Comparison of ENCODE assay signal across 10 mouse cellular contexts in the genomic region with DNA sequence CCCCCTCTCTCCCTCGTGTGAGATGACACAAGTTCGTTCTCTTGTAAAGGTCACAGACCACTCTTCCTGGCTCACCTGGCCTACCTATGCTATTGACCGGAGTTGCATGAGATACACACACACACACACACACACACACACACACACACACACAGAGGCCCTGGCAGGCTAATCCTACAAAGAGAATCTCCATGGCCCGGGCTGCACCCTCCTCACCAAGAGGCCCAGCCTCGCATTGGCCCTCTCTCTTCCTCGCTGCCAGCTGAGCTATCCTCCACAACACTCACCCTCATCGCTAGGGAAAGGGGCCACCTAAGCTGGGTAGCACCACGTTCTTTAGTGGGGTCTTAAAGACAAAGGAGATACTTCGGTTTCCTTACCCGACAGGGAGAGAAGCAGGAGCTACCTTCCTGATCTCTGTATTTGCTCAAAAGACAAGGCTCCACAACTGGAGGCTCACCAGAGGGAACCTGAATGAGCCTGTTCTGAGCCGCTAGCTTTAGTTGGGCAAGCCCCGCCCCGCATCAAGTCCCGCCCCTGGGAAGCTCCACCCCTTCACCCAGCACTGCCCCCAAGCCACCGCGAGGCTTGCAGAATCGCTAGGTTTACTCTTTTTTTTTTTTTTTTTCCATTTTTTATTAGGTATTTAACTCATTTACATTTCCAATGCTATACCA.
DNase-seq lines count a peak whose midpoint lies in the region.
"Had no signal": no experiment of that assay in that cellular context is flagged by ENCODE, and none has a peak within 500 bp of the region (broad histone marks: within the 10 kb centered on the region; RNA-seq: fewer than 3 reads in every experiment).

No protein-coding gene starts in this region.

- intact Hi-C loops in heart, postnatal 25 days (cut with DNase I), result loop anchor here (5.0 kb wide), 1 partner anchor 379 kb away; no protein-coding TSS in a partner anchor

- DNase-seq in heart, postnatal 4 days, result peak; percentile 52
- no peak for DNase-seq in heart, postnatal 25 days (ENCODE audit: low spot score)
- peak; percentile 21 for DNase-seq in thymus, postnatal 14 days
- no peak for DNase-seq in thymus, postnatal 0 days (ENCODE audit: low spot score)
- DNase-seq in ZHBTc4 (ENCODE audit: low read depth, low spot score), result peak; percentile 95
- peak; percentile 38 for DNase-seq in testis, postnatal 14 days (ENCODE audit: low spot score)
- no peak for DNase-seq in frontal cortex, postnatal 36 days (ENCODE audit: low spot score in 2 of 2)
- DNase-seq in frontal cortex, postnatal 14 days (ENCODE audit: low spot score in 2 of 2), result no peak
- DNase-seq: right cerebral cortex, postnatal 25 days; thymus, postnatal 25 days had no signal

Comparison
In these comparisons a context has a peak if more than half of its experiments do, and no peak if none do; other contexts are left out.
1. DNase-seq: peak in heart, postnatal 4 days (single experiment), thymus, postnatal 14 days (single experiment), ZHBTc4 (single experiment) and testis, postnatal 14 days (single experiment); none in heart, postnatal 25 days (single experiment), thymus, postnatal 0 days (single experiment), frontal cortex, postnatal 36 days (0 of 2) and frontal cortex, postnatal 14 days (0 of 2).